Mouse (Mus musculus): ENCODE measurements at regions not wholly inside any gene's neighbourhood (a gene's known extent, or its start where the extent isn't known, plus 50 kb on each side); places are given as distances from the start of the nearest gene placed in this dataset.
"Not testable (repeated sequence)": the region's sequence is repeated elsewhere in the genome, so short reads cannot be mapped to it uniquely, and the experiment has no call there.

- no peak for ATAC-seq (ENCODE audit: insufficient number of reproducible peaks, insufficient read depth, low FRiP score, low read depth)
- H3K4me3 ChIP-seq (ENCODE audit: low read depth, low read length) = no peak overlapping the region
Measured at GRCm38 (mm10) chr3:82290373-82290772, 67.5 kb upstream of the Map9 start.

GRCm38 (mm10) chr3:82288996-82289395 lies 68.8 kb upstream of the Map9 start:
- no peak overlapping the region for H3K27ac ChIP-seq (ENCODE audit: low read length)
- H3K4me1 ChIP-seq (ENCODE audit: control insufficient read depth, insufficient read depth, low read length) = no peaks in the 10 kb centered on the region
- no peaks in the 10 kb centered on the region for H3K36me3 ChIP-seq (ENCODE audit: control insufficient read depth, insufficient read depth, low read length)

More at GRCm38 (mm10) chr3:82290373-82290772, 67.5 kb upstream of the Map9 start:
- no peaks in the 10 kb centered on the region for H3K4me1 ChIP-seq (ENCODE audit: control insufficient read depth, insufficient read depth, low read length)
- H3K36me3 ChIP-seq (ENCODE audit: control insufficient read depth, insufficient read depth, low read length) = no peaks in the 10 kb centered on the region
- H3K9me3 ChIP-seq (ENCODE audit: control insufficient read depth, low read depth, low read length) = no peaks in the 10 kb centered on the region
- no peak overlapping the region for H3K27ac ChIP-seq (ENCODE audit: low read length)
- no peak overlapping the region for H3K4me2 ChIP-seq (replicated peaks; ENCODE audit: low read depth, low read length)
- WGBS = 81% methylated on average over 2 of the region's 2 CpGs
- H3K9ac ChIP-seq (replicated peaks; ENCODE audit: low read depth, low read length) = no peak overlapping the region
- no peaks in the 10 kb centered on the region for H3K27me3 ChIP-seq (ENCODE audit: control insufficient read depth, insufficient read depth, low read length)

GRCm38 (mm10) chr3:82276977-82277714 lies 80.7 kb upstream of the Map9 start:
- Histone ChIP-seq H3K9ac (replicated peaks; ENCODE audit: low read depth, low read length) (no peak overlapping the region), H3K27ac (ENCODE audit: low read length) (no peak overlapping the region), H3K27me3 (ENCODE audit: control insufficient read depth, insufficient read depth, low read length) (no peaks in the 10 kb centered on the region), H3K36me3 (ENCODE audit: control insufficient read depth, insufficient read depth, low read length) (no peaks in the 10 kb centered on the region), H3K9me3 (ENCODE audit: control insufficient read depth, low read depth, low read length) (no peaks in the 10 kb centered on the region), H3K4me2 (replicated peaks; ENCODE audit: low read depth, low read length) (no peak overlapping the region), H3K4me3 (ENCODE audit: low read depth, low read length) (no peak overlapping the region), H3K4me1 (ENCODE audit: control insufficient read depth, insufficient read depth, low read length) (peaks cover 14% of the 10 kb centered on the region)
- ATAC-seq (ENCODE audit: insufficient number of reproducible peaks, insufficient read depth, low FRiP score, low read depth) = no peak

More at GRCm38 (mm10) chr3:82288996-82289395, 68.8 kb upstream of the Map9 start:
- no peak overlapping the region for H3K9ac ChIP-seq (replicated peaks; ENCODE audit: low read depth, low read length)
- WGBS = 78% methylated on average over 6 of the region's 6 CpGs
- H3K4me2 ChIP-seq (replicated peaks; ENCODE audit: low read depth, low read length) = no peak overlapping the region
- H3K4me3 ChIP-seq (ENCODE audit: low read depth, low read length) = no peak overlapping the region
- no peaks in the 10 kb centered on the region for H3K9me3 ChIP-seq (ENCODE audit: control insufficient read depth, low read depth, low read length)
- H3K27me3 ChIP-seq (ENCODE audit: control insufficient read depth, insufficient read depth, low read length) = no peaks in the 10 kb centered on the region
- no peak for ATAC-seq (ENCODE audit: insufficient number of reproducible peaks, insufficient read depth, low FRiP score, low read depth)

- no peak overlapping the region for H3K4me2 ChIP-seq (replicated peaks; ENCODE audit: low read depth, low read length)
- H3K27me3 ChIP-seq (ENCODE audit: control insufficient read depth, insufficient read depth, low read length) = no peaks in the 10 kb centered on the region
- peak overlapping the region; percentile 59; the same call in 1 of the 2 replicates for H3K27ac ChIP-seq (ENCODE audit: low read length)
- no peak overlapping the region for H3K4me3 ChIP-seq (ENCODE audit: low read depth, low read length)
- H3K36me3 ChIP-seq (ENCODE audit: control insufficient read depth, insufficient read depth, low read length) = no peaks in the 10 kb centered on the region
- no peaks in the 10 kb centered on the region for H3K9me3 ChIP-seq (ENCODE audit: control insufficient read depth, low read depth, low read length)
- H3K4me1 ChIP-seq (ENCODE audit: control insufficient read depth, insufficient read depth, low read length) = peaks cover 14% of the 10 kb centered on the region
- no peak for ATAC-seq (ENCODE audit: insufficient number of reproducible peaks, insufficient read depth, low FRiP score, low read depth)
- 62% methylated on average over 4 of the region's 4 CpGs for WGBS
- no peak overlapping the region for H3K9ac ChIP-seq (replicated peaks; ENCODE audit: low read depth, low read length)
Measured at GRCm38 (mm10) chr3:82275822-82276203, 82.0 kb upstream of the Map9 start.

GRCm38 (mm10) chr3:82274945-82275821 lies 82.7 kb upstream of the Map9 start:
- Histone ChIP-seq H3K9me3 (ENCODE audit: control insufficient read depth, low read depth, low read length) (no peaks in the 10 kb centered on the region), H3K4me3 (ENCODE audit: low read depth, low read length) (no peak overlapping the region), H3K4me1 (ENCODE audit: control insufficient read depth, insufficient read depth, low read length) (peaks cover 14% of the 10 kb centered on the region), H3K27ac (ENCODE audit: low read length) (peak overlapping the region; percentile 71), H3K27me3 (ENCODE audit: control insufficient read depth, insufficient read depth, low read length) (no peaks in the 10 kb centered on the region), H3K36me3 (ENCODE audit: control insufficient read depth, insufficient read depth, low read length) (no peaks in the 10 kb centered on the region), H3K4me2 (replicated peaks; ENCODE audit: low read depth, low read length) (no peak overlapping the region), H3K9ac (replicated peaks; ENCODE audit: low read depth, low read length) (no peak overlapping the region)
- ATAC-seq (ENCODE audit: insufficient number of reproducible peaks, insufficient read depth, low FRiP score, low read depth) = 0 out of 2 replicates have a peak, but pooled peaks have one; percentile 67
- WGBS = 34% methylated on average over 7 of the region's 7 CpGs

- ATAC-seq (ENCODE audit: insufficient number of reproducible peaks, insufficient read depth, low FRiP score, low read depth) = peak; percentile 56; the same call in 1 of the 2 replicates
- H3K4me3 ChIP-seq (ENCODE audit: low read depth, low read length) = no peak overlapping the region
- H3K27ac ChIP-seq (ENCODE audit: low read length) = peak overlapping the region; percentile 71; the same call in 1 of the 2 replicates
- H3K9ac ChIP-seq (replicated peaks; ENCODE audit: low read depth, low read length) = no peak overlapping the region
- peaks cover 14% of the 10 kb centered on the region for H3K4me1 ChIP-seq (ENCODE audit: control insufficient read depth, insufficient read depth, low read length)
- no peaks in the 10 kb centered on the region for H3K36me3 ChIP-seq (ENCODE audit: control insufficient read depth, insufficient read depth, low read length)
- no peak overlapping the region for H3K4me2 ChIP-seq (replicated peaks; ENCODE audit: low read depth, low read length)
- H3K27me3 ChIP-seq (ENCODE audit: control insufficient read depth, insufficient read depth, low read length) = no peaks in the 10 kb centered on the region
- H3K9me3 ChIP-seq (ENCODE audit: control insufficient read depth, low read depth, low read length) = no peaks in the 10 kb centered on the region
- 31% methylated on average over 6 of the region's 6 CpGs for WGBS
Measured at GRCm38 (mm10) chr3:82274196-82274937, 83.5 kb upstream of the Map9 start.

GRCm38 (mm10) chr3:82273511-82273910 lies 84.3 kb upstream of the Map9 start:
- not testable (repeated sequence) for H3K4me2 ChIP-seq (replicated peaks; ENCODE audit: low read depth, low read length); H3K9ac ChIP-seq (replicated peaks; ENCODE audit: low read depth, low read length); H3K9me3 ChIP-seq (ENCODE audit: control insufficient read depth, low read depth, low read length); H3K36me3 ChIP-seq (ENCODE audit: control insufficient read depth, insufficient read depth, low read length); H3K27me3 ChIP-seq (ENCODE audit: control insufficient read depth, insufficient read depth, low read length); H3K27ac ChIP-seq (ENCODE audit: low read length); ATAC-seq (ENCODE audit: insufficient number of reproducible peaks, insufficient read depth, low FRiP score, low read depth); H3K4me3 ChIP-seq (ENCODE audit: low read depth, low read length)
- peaks cover 14% of the 10 kb centered on the region for H3K4me1 ChIP-seq (ENCODE audit: control insufficient read depth, insufficient read depth, low read length)
- WGBS = 71% methylated on average over 2 of the region's 2 CpGs

- no peak overlapping the region for H3K9ac ChIP-seq (replicated peaks; ENCODE audit: low read depth, low read length)
- WGBS = 96% methylated on average over 1 of the region's 1 CpGs
Measured at GRCm38 (mm10) chr3:82271965-82272364, 85.9 kb upstream of the Map9 start.

More at GRCm38 (mm10) chr3:82271965-82272364, 85.9 kb upstream of the Map9 start:
- no peak for ATAC-seq (ENCODE audit: insufficient number of reproducible peaks, insufficient read depth, low FRiP score, low read depth)
- H3K27me3 ChIP-seq (ENCODE audit: control insufficient read depth, insufficient read depth, low read length) = no peaks in the 10 kb centered on the region
- H3K27ac ChIP-seq (ENCODE audit: low read length) = no peak overlapping the region
- H3K36me3 ChIP-seq (ENCODE audit: control insufficient read depth, insufficient read depth, low read length) = no peaks in the 10 kb centered on the region
- no peak overlapping the region for H3K4me3 ChIP-seq (ENCODE audit: low read depth, low read length)
- H3K4me1 ChIP-seq (ENCODE audit: control insufficient read depth, insufficient read depth, low read length) = peaks cover 14% of the 10 kb centered on the region
- H3K4me2 ChIP-seq (replicated peaks; ENCODE audit: low read depth, low read length) = no peak overlapping the region
- H3K9me3 ChIP-seq (ENCODE audit: control insufficient read depth, low read depth, low read length) = no peaks in the 10 kb centered on the region

All from stomach, embryonic 14.5 days (tissue).